Mouse (Mus musculus): Measurements from ENCODE around the gene Eya4.

Eya4 gene

GRCm38 (mm10) chr10:23063637-23064036 lies 286.9 kb downstream of the Eya4 start:
- no peak for DNase-seq (ENCODE audit: low read depth, low spot score)

GRCm38 (mm10) chr10:23062719-23063118 lies 287.9 kb downstream of the Eya4 start:
- no peak for DNase-seq (ENCODE audit: low read depth, low spot score)

- no peak for DNase-seq (ENCODE audit: low read depth, low spot score)
Observed at GRCm38 (mm10) chr10:23060694-23061060, 289.9 kb downstream of the Eya4 start.

GRCm38 (mm10) chr10:23060041-23060693 lies 290.4 kb downstream of the Eya4 start:
- no peak for DNase-seq (ENCODE audit: low read depth, low spot score)

GRCm38 (mm10) chr10:23053379-23053915 lies 297.1 kb downstream of the Eya4 start:
- no peak for DNase-seq (ENCODE audit: low read depth, low spot score)
